Mouse (Mus musculus) megakaryocyte progenitor cell, adult 5-6 weeks (primary cell): ENCODE data around the gene Gm47791. TPM values are rescaled to one million over a fixed set of nuclear protein-coding genes. Genes with fewer than 3 reads are reported as not detected.

ENCODE experiments used
- ATAC-seq: replicated peaks from 2 replicates; pipeline ENCODE4 v1.8.0; 2016; ENCODE audit warnings: mild to moderate bottlenecking, moderate TSS enrichment, inconsistent platforms; ENCODE audit not compliant: poor library complexity
- total RNA-seq, 2 experiments: library from RNA; stranded (forward) in 1 of 2; stranded (reverse) in 1 of 2; fragments of 157-497, 149-512 nt in 1 of 2; fragments of 200-1000 nt in 1 of 2; gene quantifications; 2 replicates each; pipeline versions ENCODE4 v1.2.3 to v1.2.4; 2015 to 2017

Gm47791 gene
- total RNA-seq, 2 experiments from 2014 or later: not detected

DNA sequence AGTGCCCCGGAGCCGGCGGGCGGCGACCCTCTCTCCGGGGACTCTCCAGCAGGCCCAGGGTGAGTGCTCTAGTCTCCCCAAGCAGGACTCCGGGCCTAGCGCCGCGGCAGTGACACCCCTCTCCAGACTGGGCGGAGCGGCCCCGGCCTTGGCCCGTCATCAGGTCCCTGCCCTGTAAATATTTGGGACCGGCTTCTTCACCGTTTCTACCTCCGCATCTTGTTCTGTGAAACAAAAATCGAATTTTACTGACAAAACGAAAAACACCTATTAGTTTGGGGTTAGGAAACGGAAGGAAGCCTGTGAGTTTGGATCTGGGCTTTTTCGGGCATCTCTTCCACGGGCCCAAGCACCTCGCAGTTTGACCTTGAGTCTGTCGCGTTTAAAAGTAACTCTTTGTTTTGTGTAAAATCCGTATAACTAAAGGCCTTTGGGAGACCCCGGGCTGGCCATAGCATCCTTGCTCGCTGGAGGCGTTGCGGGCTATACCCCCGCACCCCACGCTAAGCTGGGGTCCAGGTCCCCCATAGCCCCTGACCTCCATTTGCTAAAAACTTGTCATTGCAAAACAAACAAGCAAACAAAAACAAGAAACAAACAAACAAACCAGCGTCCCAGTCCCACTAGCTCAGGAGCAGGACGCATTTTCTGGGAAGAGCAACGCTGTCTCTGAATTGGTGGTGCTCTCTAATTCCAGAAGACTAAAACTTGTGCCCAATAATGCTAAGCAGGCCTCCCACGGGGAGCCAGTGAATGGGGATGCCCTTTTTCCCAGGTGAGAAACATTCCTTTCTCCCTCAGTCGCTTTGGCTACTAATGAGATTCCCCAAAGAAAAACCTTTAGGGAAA is 45.8 kb downstream of the Gm47791 start:
- ATAC-seq: peak; percentile 72

- ATAC-seq: peak; percentile 97
Observed at GRCm38 (mm10) chr1:82724339-82725025, 46.6 kb downstream of the Gm47791 start, which contains the start of gene Mff. Gene Mff (plus strand): TSS chr1:82724890.

Other genes with a start within 250 kb of the Gm47791 start
- not detected in 2 replicates for gene Col4a4, start 184.4 kb downstream of the Gm47791 start, total RNA-seq (2015)
- gene Col4a4, start 184.4 kb downstream of the Gm47791 start, total RNA-seq (2017): 0.03 and 0.04 TPM in 2 replicates
- not detected in 2 replicates for gene Col4a3, start 184.3 kb downstream of the Gm47791 start, total RNA-seq (2015)
- gene Col4a3, start 184.3 kb downstream of the Gm47791 start, total RNA-seq (2017): not detected in 2 replicates
- 118 and 129 TPM in 2 replicates for gene Mff, start 46.4 kb downstream of the Gm47791 start, total RNA-seq (2015)
- 65.0 and 106 TPM in 2 replicates for gene Mff, start 46.4 kb downstream of the Gm47791 start, total RNA-seq (2017)
- not detected in 2 replicates for gene Tm4sf20, start 2.8 kb downstream of the Gm47791 start, total RNA-seq (2015)
- gene Tm4sf20, start 2.8 kb downstream of the Gm47791 start, total RNA-seq (2017): not detected in 2 replicates
- gene Agfg1, start 68.2 kb upstream of the Gm47791 start, total RNA-seq (2015): 43.1 and 48.3 TPM in 2 replicates
- gene Agfg1, start 68.2 kb upstream of the Gm47791 start, total RNA-seq (2017): 31.5 and 36.2 TPM in 2 replicates
- gene A030005L19Rik, start 142.1 kb upstream of the Gm47791 start, total RNA-seq (2015): not detected in 2 replicates
- not detected in 2 replicates for gene A030005L19Rik, start 142.1 kb upstream of the Gm47791 start, total RNA-seq (2017)
- 0.17 TPM in 1 of 2 replicates, not detected in the other for gene A030014E15Rik, start 153.7 kb upstream of the Gm47791 start, total RNA-seq (2015)
- gene A030014E15Rik, start 153.7 kb upstream of the Gm47791 start, total RNA-seq (2017): not detected in 2 replicates
- not detected in 2 replicates for gene Gm6217, start 160.2 kb upstream of the Gm47791 start, total RNA-seq (2015)
- gene Gm6217, start 160.2 kb upstream of the Gm47791 start, total RNA-seq (2017): not detected in 2 replicates
- gene A030003K21Rik, start 172.1 kb upstream of the Gm47791 start, total RNA-seq (2015): not detected in 2 replicates
- not detected in 2 replicates for gene A030003K21Rik, start 172.1 kb upstream of the Gm47791 start, total RNA-seq (2017)
- gene Gm7544, start 184.8 kb upstream of the Gm47791 start, total RNA-seq (2015): not detected in 2 replicates
- gene Gm7544, start 184.8 kb upstream of the Gm47791 start, total RNA-seq (2017): not detected in 2 replicates
- gene Gm47955, start 189.0 kb upstream of the Gm47791 start, total RNA-seq (2015): not detected in 2 replicates
- gene Gm47955, start 189.0 kb upstream of the Gm47791 start, total RNA-seq (2017): not detected in 2 replicates
- gene Gm47959, start 229.3 kb upstream of the Gm47791 start, total RNA-seq (2015): not detected in 2 replicates
- not detected in 2 replicates for gene Gm47959, start 229.3 kb upstream of the Gm47791 start, total RNA-seq (2017)